Mouse (Mus musculus): ENCODE data around the gene Acsf3.
A peak's percentile ranks its signal among the peaks of the same experiment; 100 is the strongest.

Gene Acsf3

GRCm38 (mm10) chr8:122762731-122763266 lies 12.5 kb upstream of the Acsf3 start:
- no peak for DNase-seq

- peak in 1 of 2 experiments; percentile 17 for DNase-seq
Measured at GRCm38 (mm10) chr8:122763267-122763738, 12.0 kb upstream of the Acsf3 start.

GRCm38 (mm10) chr8:122764790-122765474 lies 10.4 kb upstream of the Acsf3 start:
- no peak for DNase-seq

GRCm38 (mm10) chr8:122766189-122766588 lies 9.1 kb upstream of the Acsf3 start:
- DNase-seq, result no peak

- DNase-seq, result no peak
Measured at GRCm38 (mm10) chr8:122766647-122767200, 8.6 kb upstream of the Acsf3 start.

GRCm38 (mm10) chr8:122767229-122767628 lies 8.1 kb upstream of the Acsf3 start:
- no peak for DNase-seq

- no peak for DNase-seq
Measured at GRCm38 (mm10) chr8:122769251-122770058, 5.8 kb upstream of the Acsf3 start.

GRCm38 (mm10) chr8:122772431-122773060 lies 2.7 kb upstream of the Acsf3 start:
- DNase-seq, result no peak

- no peak for DNase-seq
Measured at GRCm38 (mm10) chr8:122777701-122778100, 2.4 kb downstream of the Acsf3 start.

GRCm38 (mm10) chr8:122778703-122779239 lies 3.5 kb downstream of the Acsf3 start:
- no peak for DNase-seq

GRCm38 (mm10) chr8:122779255-122779654 lies 4.0 kb downstream of the Acsf3 start:
- DNase-seq, result no peak

- DNase-seq, result no peak
Measured at GRCm38 (mm10) chr8:122784756-122785155, 9.5 kb downstream of the Acsf3 start.

- no peak for DNase-seq
Measured at GRCm38 (mm10) chr8:122789796-122790195, 14.5 kb downstream of the Acsf3 start.

- DNase-seq, result peak; percentile 68 to 78
Measured at GRCm38 (mm10) chr8:122793375-122794174, 18.3 kb downstream of the Acsf3 start.

- no peak for DNase-seq
Measured at GRCm38 (mm10) chr8:122794175-122794454, 18.8 kb downstream of the Acsf3 start.

- DNase-seq, result no peak
Measured at GRCm38 (mm10) chr8:122803906-122804761, 28.8 kb downstream of the Acsf3 start.

GRCm38 (mm10) chr8:122805349-122805748 lies 30.1 kb downstream of the Acsf3 start:
- DNase-seq, result peak; percentile 35 to 59

GRCm38 (mm10) chr8:122806956-122807538 lies 31.8 kb downstream of the Acsf3 start:
- DNase-seq, result peak in 1 of 2 experiments; percentile 47

- no peak for DNase-seq
Measured at GRCm38 (mm10) chr8:122807907-122808306, 32.6 kb downstream of the Acsf3 start.

- no peak for DNase-seq
Measured at GRCm38 (mm10) chr8:122810376-122810775, 35.1 kb downstream of the Acsf3 start.
